Mouse (Mus musculus) kidney, embryonic 15.5 days (tissue): ENCODE results near the gene Rap1gds1. TPM values are rescaled to one million over a fixed set of nuclear protein-coding genes. Genes with fewer than 3 reads are reported as not detected.

Source experiments
- ATAC-seq: fragments of 200-750 bp; cut with Nextera tagmentation; replicated peaks from 2 replicates; pipeline ENCODE4 v1.8.0; 2017; ENCODE audit warnings: moderate TSS enrichment; ENCODE audit not compliant: low FRiP score
- H3K27ac ChIP-seq: fragments of 300-500 bp; sonication (generic); 2 replicates; pipeline ENCODE4 v1.5.1; 2015; ENCODE audit warnings: mild to moderate bottlenecking, inconsistent platforms
- H3K27me3 ChIP-seq: fragments of 300-500 bp; sonication (generic); 2 replicates; pipeline ENCODE4 v1.6.1; 2015; ENCODE audit warnings: inconsistent platforms
- H3K36me3 ChIP-seq: fragments of 300-500 bp; sonication (generic); 2 replicates; pipeline ENCODE4 v1.6.1; 2015; ENCODE audit warnings: inconsistent platforms
- H3K4me1 ChIP-seq: fragments of 300-500 bp; sonication (generic); 2 replicates; pipeline ENCODE4 v1.6.1; 2015; ENCODE audit warnings: inconsistent platforms
- H3K4me2 ChIP-seq: fragments of 300-500 bp; sonication (generic); 2 replicates; pipeline ENCODE4 v1.6.1; 2015; ENCODE audit warnings: moderate library complexity, mild to moderate bottlenecking, inconsistent platforms
- H3K4me3 ChIP-seq: fragments of 300-500 bp; sonication (generic); replicated peaks from 2 replicates; pipeline ENCODE4 v1.5.1; 2015; ENCODE audit warnings: mild to moderate bottlenecking, inconsistent platforms
- H3K9ac ChIP-seq: fragments of 300-500 bp; sonication (generic); 2 replicates; pipeline ENCODE4 v1.6.1; 2015; ENCODE audit warnings: mild to moderate bottlenecking, inconsistent platforms
- H3K9me3 ChIP-seq: fragments of 300-500 bp; sonication (generic); replicated peaks from 2 replicates; pipeline ENCODE4 v1.6.1; 2016; ENCODE audit warnings: inconsistent platforms
- WGBS: fragments of 180-500 bp; shearing (Covaris S2); methylation state at CpG from one replicate; pipeline ENCODE4 v1.1.7; 2015; ENCODE audit warnings: mixed read lengths; 5-methylcytosine and 5-hydroxymethylcytosine counted together
- polyA plus RNA-seq: library from polyadenylated mRNA; unstranded; fragments of >200 nt; fragmentation: Nextera tagmentation; extraction: Ambion mirVana; gene quantifications from 2 replicates; pipeline ENCODE4 v1.2.1, GENCODE M21; 2015

Gene Rap1gds1
- polyA plus RNA-seq, 1 experiment from 2014 or later, result 58.8 TPM

GRCm38 (mm10) chr3:139041921-139042320 is 33.1 kb downstream of the Rap1gds1 start:
- Histone ChIP-seq H3K4me3 (no peak overlapping the region), H3K9me3 (0 out of 2 replicates have a peak, but pooled peaks cover 2% of the 10 kb centered on the region), H3K27me3 (no peaks in the 10 kb centered on the region), H3K9ac (no peak overlapping the region), H3K4me2 (no peak overlapping the region), H3K27ac (no peak overlapping the region), H3K4me1 (peaks cover 4% of the 10 kb centered on the region; the same call in 1 of the 2 replicates), H3K36me3 (peaks cover 16% of the 10 kb centered on the region)
- 82% methylated on average over 4 of the region's 4 CpGs for WGBS
- no peak for ATAC-seq

- no peaks in the 10 kb centered on the region for H3K4me1 ChIP-seq
- ATAC-seq, result no peak
- 82% methylated on average over 4 of the region's 4 CpGs for WGBS
- 0 out of 2 replicates have a peak, but pooled peaks cover 2% of the 10 kb centered on the region for H3K9me3 ChIP-seq
- no peak overlapping the region for H3K4me3 ChIP-seq
- H3K27me3 ChIP-seq, result no peaks in the 10 kb centered on the region
- no peak overlapping the region for H3K9ac ChIP-seq
- H3K4me2 ChIP-seq, result no peak overlapping the region
- H3K36me3 ChIP-seq, result peaks cover 11% of the 10 kb centered on the region
- H3K27ac ChIP-seq, result no peak overlapping the region
These were observed 38.0 kb downstream of the Rap1gds1 start for GRCm38 (mm10) chr3:139037030-139037429.

- H3K27me3 ChIP-seq, result no peaks in the 10 kb centered on the region
- H3K4me1 ChIP-seq, result no peaks in the 10 kb centered on the region
- ATAC-seq, result no peak
- H3K36me3 ChIP-seq, result peaks cover 4% of the 10 kb centered on the region; the same call in 1 of the 2 replicates
- 78% methylated on average over 6 of the region's 6 CpGs for WGBS
- H3K9me3 ChIP-seq, result no peaks in the 10 kb centered on the region
- H3K4me2 ChIP-seq, result no peak overlapping the region
- no peak overlapping the region for H3K27ac ChIP-seq
- no peak overlapping the region for H3K4me3 ChIP-seq
- H3K9ac ChIP-seq, result no peak overlapping the region
These were observed 41.8 kb downstream of the Rap1gds1 start for GRCm38 (mm10) chr3:139033179-139033578.

GRCm38 (mm10) chr3:139030644-139031227 is 44.3 kb downstream of the Rap1gds1 start:
- no peak overlapping the region for H3K4me2 ChIP-seq
- peaks cover 10% of the 10 kb centered on the region; the same call in 1 of the 2 replicates for H3K36me3 ChIP-seq
- H3K4me1 ChIP-seq, result no peaks in the 10 kb centered on the region
- H3K9ac ChIP-seq, result no peak overlapping the region
- no peak for ATAC-seq
- 94% methylated on average over 4 of the region's 4 CpGs for WGBS
- no peak overlapping the region for H3K4me3 ChIP-seq
- no peak overlapping the region for H3K27ac ChIP-seq
- no peaks in the 10 kb centered on the region for H3K27me3 ChIP-seq
- no peaks in the 10 kb centered on the region for H3K9me3 ChIP-seq

- H3K36me3 ChIP-seq, result peaks cover 10% of the 10 kb centered on the region; the same call in 1 of the 2 replicates
- no peaks in the 10 kb centered on the region for H3K4me1 ChIP-seq
- 84% methylated on average over 5 of the region's 5 CpGs for WGBS
- no peaks in the 10 kb centered on the region for H3K9me3 ChIP-seq
- no peak overlapping the region for H3K4me3 ChIP-seq
- H3K27ac ChIP-seq, result no peak overlapping the region
- no peaks in the 10 kb centered on the region for H3K27me3 ChIP-seq
- ATAC-seq, result no peak
- no peak overlapping the region for H3K4me2 ChIP-seq
- H3K9ac ChIP-seq, result no peak overlapping the region
These were observed 49.9 kb downstream of the Rap1gds1 start for GRCm38 (mm10) chr3:139025077-139025476.

GRCm38 (mm10) chr3:139023585-139023984 is 51.4 kb downstream of the Rap1gds1 start:
- H3K9ac ChIP-seq, result no peak overlapping the region
- H3K27ac ChIP-seq, result no peak overlapping the region
- H3K36me3 ChIP-seq, result peaks cover 10% of the 10 kb centered on the region; the same call in 1 of the 2 replicates
- WGBS, result 80% methylated on average over 8 of the region's 8 CpGs
- no peak overlapping the region for H3K4me2 ChIP-seq
- H3K4me3 ChIP-seq, result no peak overlapping the region
- no peaks in the 10 kb centered on the region for H3K4me1 ChIP-seq
- H3K27me3 ChIP-seq, result no peaks in the 10 kb centered on the region
- no peak for ATAC-seq
- no peaks in the 10 kb centered on the region for H3K9me3 ChIP-seq

- H3K4me1 ChIP-seq, result no peaks in the 10 kb centered on the region
- no peaks in the 10 kb centered on the region for H3K27me3 ChIP-seq
- no peak overlapping the region for H3K9ac ChIP-seq
- peaks cover 15% of the 10 kb centered on the region for H3K36me3 ChIP-seq
- WGBS, result 85% methylated on average over 9 of the region's 9 CpGs
- no peaks in the 10 kb centered on the region for H3K9me3 ChIP-seq
- ATAC-seq, result no peak
- H3K27ac ChIP-seq, result no peak overlapping the region
- H3K4me3 ChIP-seq, result no peak overlapping the region
- no peak overlapping the region for H3K4me2 ChIP-seq
These were observed 62.6 kb downstream of the Rap1gds1 start for GRCm38 (mm10) chr3:139012352-139012751.

- Histone ChIP-seq H3K9ac (no peak overlapping the region), H3K36me3 (peaks cover 5% of the 10 kb centered on the region), H3K4me3 (no peak overlapping the region), H3K4me1 (no peaks in the 10 kb centered on the region), H3K4me2 (no peak overlapping the region), H3K9me3 (no peaks in the 10 kb centered on the region), H3K27ac (no peak overlapping the region), H3K27me3 (no peaks in the 10 kb centered on the region)
- no peak for ATAC-seq
These were observed 69.3 kb downstream of the Rap1gds1 start for GRCm38 (mm10) chr3:139005669-139006068.

- no peak overlapping the region for H3K4me3 ChIP-seq
- H3K4me1 ChIP-seq, result no peaks in the 10 kb centered on the region
- H3K9me3 ChIP-seq, result no peaks in the 10 kb centered on the region
- H3K27ac ChIP-seq, result no peak overlapping the region
- no peak overlapping the region for H3K4me2 ChIP-seq
- H3K27me3 ChIP-seq, result no peaks in the 10 kb centered on the region
- WGBS, result 79% methylated on average over 6 of the region's 6 CpGs
- no peak for ATAC-seq
- peaks cover 5% of the 10 kb centered on the region for H3K36me3 ChIP-seq
- no peak overlapping the region for H3K9ac ChIP-seq
These were observed 72.2 kb downstream of the Rap1gds1 start for GRCm38 (mm10) chr3:139002774-139003173.

- 86% methylated on average over 9 of the region's 9 CpGs for WGBS
- no peak overlapping the region for H3K4me2 ChIP-seq
- H3K4me3 ChIP-seq, result no peak overlapping the region
- H3K4me1 ChIP-seq, result no peaks in the 10 kb centered on the region
- no peaks in the 10 kb centered on the region for H3K9me3 ChIP-seq
- H3K36me3 ChIP-seq, result peaks cover 23% of the 10 kb centered on the region
- no peak for ATAC-seq
- H3K27ac ChIP-seq, result no peak overlapping the region
- H3K9ac ChIP-seq, result no peak overlapping the region
- no peaks in the 10 kb centered on the region for H3K27me3 ChIP-seq
These were observed 74.7 kb downstream of the Rap1gds1 start for GRCm38 (mm10) chr3:139000071-139000867.

GRCm38 (mm10) chr3:138993473-138993872 is 81.5 kb downstream of the Rap1gds1 start:
- Histone ChIP-seq H3K9me3 (no peaks in the 10 kb centered on the region), H3K36me3 (peaks cover 18% of the 10 kb centered on the region), H3K4me2 (no peak overlapping the region), H3K4me3 (no peak overlapping the region), H3K4me1 (no peaks in the 10 kb centered on the region), H3K9ac (no peak overlapping the region), H3K27me3 (no peaks in the 10 kb centered on the region), H3K27ac (no peak overlapping the region)
- ATAC-seq, result no peak
- WGBS, result 72% methylated on average over 5 of the region's 5 CpGs

GRCm38 (mm10) chr3:138991367-138991766 is 83.6 kb downstream of the Rap1gds1 start:
- Histone ChIP-seq H3K4me3 (no peak overlapping the region), H3K9me3 (peaks cover 5% of the 10 kb centered on the region; the same call in 1 of the 2 replicates), H3K27ac (no peak overlapping the region), H3K9ac (no peak overlapping the region), H3K4me2 (no peak overlapping the region), H3K27me3 (no peaks in the 10 kb centered on the region), H3K36me3 (peaks cover 11% of the 10 kb centered on the region), H3K4me1 (no peaks in the 10 kb centered on the region)
- ATAC-seq, result no peak
- 97% methylated on average over 1 of the region's 1 CpGs for WGBS
